Mouse (Mus musculus): ENCODE results near the gene Ticam1. TPM values are rescaled to one million over a fixed set of nuclear protein-coding genes. Genes with fewer than 3 reads are reported as not detected.

Gene Ticam1
- total RNA-seq, 2 experiments from 2014 or later = 6.2 to 7.4 TPM

DNA sequence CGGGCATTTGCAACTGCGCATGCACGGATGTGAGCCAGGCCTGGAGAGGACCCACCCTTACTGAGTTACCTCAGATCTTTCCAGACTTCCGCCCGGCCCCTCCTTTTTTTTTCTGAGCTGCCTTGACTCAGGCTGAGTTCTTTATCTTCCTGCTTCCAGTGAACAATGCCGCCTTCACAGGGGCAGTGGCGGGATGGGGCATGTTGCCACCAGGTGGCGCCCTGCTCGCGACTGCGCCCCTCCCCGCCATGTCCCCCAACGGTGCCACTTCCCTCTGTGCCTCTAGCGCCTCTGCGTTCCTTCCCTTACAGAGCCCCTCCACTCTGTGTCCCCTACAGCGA, 14.6 kb upstream of the Ticam1 start:
- DNase-seq (ENCODE audit: low spot score in 2 of 2) = peak; percentile 63 to 64

- peak; percentile 66 to 67 for DNase-seq (ENCODE audit: low spot score in 2 of 2)
Observed at GRCm38 (mm10) chr17:56290388-56291170, 14.0 kb upstream of the Ticam1 start.

GRCm38 (mm10) chr17:56289371-56290331, 13.1 kb upstream of the Ticam1 start:
- no peak for DNase-seq (ENCODE audit: low spot score in 2 of 2)

DNA sequence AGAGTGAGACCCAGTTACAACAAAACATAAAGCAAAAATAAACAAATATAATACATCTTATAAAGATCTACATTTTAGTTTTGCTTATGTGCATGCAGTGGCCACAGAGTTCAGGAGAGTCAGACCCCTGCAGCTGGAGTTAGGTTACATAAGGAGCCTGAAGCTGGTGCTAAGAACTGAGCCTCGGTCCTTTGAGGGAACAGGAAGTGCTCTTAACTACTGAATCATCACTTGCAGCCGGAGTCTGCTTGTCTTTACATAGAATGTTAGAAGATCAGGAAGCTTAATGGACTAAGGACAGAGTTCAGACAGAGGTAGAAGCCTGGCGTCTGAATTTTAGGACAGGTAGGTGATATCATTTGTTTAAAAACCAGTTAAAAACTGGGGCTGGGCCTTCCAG, 12.3 kb upstream of the Ticam1 start:
- DNase-seq (ENCODE audit: low spot score in 2 of 2) = no peak

- DNase-seq (ENCODE audit: low spot score in 2 of 2) = no peak
Observed at GRCm38 (mm10) chr17:56287830-56288229, 11.2 kb upstream of the Ticam1 start.

GRCm38 (mm10) chr17:56285995-56286394, 9.4 kb upstream of the Ticam1 start:
- DNase-seq (ENCODE audit: low spot score in 2 of 2) = no peak

DNA sequence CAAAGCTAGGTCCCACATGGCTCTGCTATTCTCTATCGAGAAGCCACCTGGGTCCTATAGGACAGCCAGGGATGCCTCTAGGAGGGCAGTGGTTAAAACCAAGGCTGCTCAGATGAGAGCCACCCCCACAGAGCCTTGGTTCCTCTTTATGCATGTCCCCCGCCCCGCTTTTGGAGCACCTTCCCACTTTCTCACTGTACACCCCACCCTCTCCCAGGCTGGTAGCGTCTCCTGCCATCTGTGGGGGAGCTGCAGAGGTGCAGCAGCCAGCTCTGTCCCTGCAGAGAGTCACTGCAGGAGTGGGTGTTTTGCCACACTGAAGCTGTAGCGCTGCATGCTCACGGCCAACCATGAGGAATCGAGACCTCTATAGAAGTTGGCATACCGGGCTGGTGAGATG, 6.7 kb upstream of the Ticam1 start:
- no peak for DNase-seq (ENCODE audit: low spot score in 2 of 2)

- peak in 1 of 2 experiments; percentile 67 for DNase-seq (ENCODE audit: low spot score in 2 of 2)
Observed at GRCm38 (mm10) chr17:56282802-56283201, 6.2 kb upstream of the Ticam1 start.

GRCm38 (mm10) chr17:56281193-56281592, 4.6 kb upstream of the Ticam1 start:
- DNase-seq (ENCODE audit: low spot score in 2 of 2) = no peak

DNA sequence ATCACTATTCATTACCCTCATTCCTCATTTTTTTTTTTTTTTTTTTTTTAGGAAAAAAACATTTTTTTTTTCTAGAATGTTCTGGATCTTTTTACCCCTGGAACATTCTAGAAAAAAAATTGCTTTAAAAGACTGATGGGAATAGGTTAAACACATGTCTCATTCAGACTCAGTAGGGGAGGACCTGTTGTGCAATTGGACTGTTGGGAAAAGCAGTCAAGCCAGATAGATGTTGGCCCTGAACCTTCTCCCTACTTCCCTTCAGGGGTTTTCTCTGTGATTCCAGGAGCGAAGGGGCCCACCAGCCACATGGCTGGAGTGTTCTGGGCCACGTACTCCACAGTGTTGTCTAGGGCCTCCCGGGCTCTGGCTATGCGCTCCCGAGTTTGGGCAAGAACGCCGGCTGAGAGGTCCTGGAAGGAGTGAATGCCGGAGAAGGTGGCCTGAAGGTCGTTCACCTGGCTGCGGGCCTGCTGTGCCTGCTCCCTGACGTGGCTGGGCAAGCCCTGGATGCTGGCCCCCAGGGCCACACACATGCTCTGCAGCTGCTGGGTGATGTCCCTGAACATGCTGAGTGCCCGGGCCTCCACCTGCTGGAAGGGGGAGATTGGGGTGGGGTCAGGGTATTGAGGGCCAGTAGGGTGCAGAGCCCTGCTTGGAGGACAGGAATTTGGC, 3.0 kb upstream of the Ticam1 start:
- no peak for DNase-seq (ENCODE audit: low spot score in 2 of 2)

DNA sequence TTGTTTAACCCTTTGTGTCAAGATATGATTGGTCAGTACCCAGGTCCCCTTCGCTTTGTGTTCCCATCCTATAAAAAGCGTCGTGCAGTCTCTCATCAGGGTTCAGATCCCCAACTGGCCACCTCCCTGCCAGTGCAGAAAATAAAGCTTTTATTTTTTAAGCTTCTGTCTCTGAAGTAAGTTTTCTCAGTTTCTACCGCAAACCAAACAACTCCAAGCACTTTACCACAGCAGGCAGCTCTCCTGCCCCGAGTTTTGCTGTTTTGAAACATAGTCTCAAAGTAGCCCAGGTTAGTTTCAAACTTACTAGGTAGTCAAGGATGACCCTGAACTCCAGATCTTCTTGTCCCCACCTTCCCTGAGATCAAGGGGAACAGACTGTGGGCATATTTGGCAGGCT, 1.8 kb upstream of the Ticam1 start:
- DNase-seq (ENCODE audit: low spot score in 2 of 2) = no peak

- no peak for DNase-seq (ENCODE audit: low spot score in 2 of 2)
Observed at GRCm38 (mm10) chr17:56277567-56277893, 944 bp upstream of the Ticam1 start.

DNA sequence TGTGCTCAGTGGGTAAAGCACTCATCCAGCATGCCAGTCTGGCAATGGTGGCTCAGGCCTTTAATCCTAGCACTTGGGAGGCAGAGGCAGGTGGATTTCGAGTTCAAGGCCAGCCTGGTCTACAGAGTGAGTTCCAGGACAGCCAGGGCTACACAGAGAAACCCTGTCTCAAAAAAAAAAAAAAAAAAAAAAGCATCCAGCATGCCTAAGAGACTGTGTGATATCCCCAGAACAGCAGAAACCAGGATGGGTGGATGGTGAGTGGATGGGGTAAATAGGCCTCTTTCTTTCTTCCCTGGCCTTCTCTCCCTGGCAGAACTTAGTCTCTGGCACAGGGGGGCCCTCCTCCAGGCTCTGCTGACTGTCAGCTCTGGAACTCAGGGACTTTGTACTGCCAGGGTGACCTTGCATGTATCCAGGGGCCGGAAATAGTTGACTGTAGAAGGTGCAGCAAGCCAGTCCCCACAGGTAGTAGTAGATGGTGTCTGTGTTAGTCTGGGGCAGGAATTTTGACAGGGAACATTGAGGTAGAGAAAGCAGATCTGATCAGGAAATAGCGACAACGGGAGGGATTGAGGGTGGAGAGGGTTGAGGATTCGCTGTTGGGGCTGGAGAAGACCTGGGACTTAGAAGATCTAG, 625 bp downstream of the Ticam1 start:
- no peak for DNase-seq (ENCODE audit: low spot score in 2 of 2)

DNA sequence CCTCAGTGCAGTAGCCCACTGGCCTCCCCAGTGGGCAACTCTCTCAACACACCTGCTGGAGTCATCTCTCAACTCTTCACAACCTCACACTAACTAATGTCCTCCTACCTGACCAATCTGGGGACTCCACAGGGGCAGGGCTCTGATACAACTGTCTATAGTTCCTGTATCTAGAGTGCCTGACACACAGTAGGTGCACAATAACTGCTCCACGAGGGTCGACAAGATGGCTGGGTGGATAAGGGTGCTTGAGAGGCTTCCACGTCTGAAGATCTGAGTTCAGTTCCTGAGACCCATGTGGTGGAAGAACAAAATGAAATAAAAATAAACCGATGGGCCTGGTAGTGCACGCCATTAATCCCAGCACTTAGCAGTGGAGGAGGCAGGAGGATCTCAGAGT, 2.6 kb downstream of the Ticam1 start:
- DNase-seq (ENCODE audit: low spot score in 2 of 2) = no peak

- no peak for DNase-seq (ENCODE audit: low spot score in 2 of 2)
Observed at GRCm38 (mm10) chr17:56273482-56273881, 3.1 kb downstream of the Ticam1 start.

- no peak for DNase-seq (ENCODE audit: low spot score in 2 of 2)
Observed at GRCm38 (mm10) chr17:56272644-56273043, 3.9 kb downstream of the Ticam1 start.

DNA sequence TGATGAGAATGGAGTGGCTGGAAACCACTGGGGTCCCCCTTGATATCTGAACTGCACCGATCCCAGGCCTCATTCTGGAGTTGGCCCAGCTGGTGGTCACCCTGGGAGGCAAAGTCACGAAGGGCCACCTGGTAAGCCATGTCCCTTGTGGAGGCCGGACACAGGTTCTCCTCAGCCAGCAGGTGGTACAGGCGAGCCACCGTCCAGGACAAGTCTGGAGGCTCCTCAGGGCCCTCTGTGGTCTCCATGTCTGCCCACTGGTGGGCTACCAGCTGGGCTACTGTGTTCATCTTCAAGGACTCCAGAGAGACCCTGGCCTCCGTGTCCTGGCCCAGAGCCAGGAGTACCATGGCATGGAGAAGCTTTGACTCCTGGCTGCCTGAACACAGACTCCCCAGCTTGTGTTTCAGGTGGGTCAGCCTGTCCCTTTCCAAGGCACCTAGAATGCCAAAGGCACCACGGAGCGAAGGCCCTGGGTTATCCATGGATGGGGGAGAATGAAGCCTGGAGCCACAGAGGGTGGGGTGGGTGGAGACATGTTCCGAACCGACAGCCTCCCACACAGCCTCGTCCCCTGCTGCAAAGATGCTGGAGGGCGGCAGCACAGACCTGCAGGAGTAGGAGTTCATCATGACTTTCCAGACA, 4.9 kb downstream of the Ticam1 start:
- DNase-seq (ENCODE audit: low spot score in 2 of 2) = no peak

GRCm38 (mm10) chr17:56269741-56270140, 6.8 kb downstream of the Ticam1 start:
- no peak for DNase-seq (ENCODE audit: low spot score in 2 of 2)

DNA sequence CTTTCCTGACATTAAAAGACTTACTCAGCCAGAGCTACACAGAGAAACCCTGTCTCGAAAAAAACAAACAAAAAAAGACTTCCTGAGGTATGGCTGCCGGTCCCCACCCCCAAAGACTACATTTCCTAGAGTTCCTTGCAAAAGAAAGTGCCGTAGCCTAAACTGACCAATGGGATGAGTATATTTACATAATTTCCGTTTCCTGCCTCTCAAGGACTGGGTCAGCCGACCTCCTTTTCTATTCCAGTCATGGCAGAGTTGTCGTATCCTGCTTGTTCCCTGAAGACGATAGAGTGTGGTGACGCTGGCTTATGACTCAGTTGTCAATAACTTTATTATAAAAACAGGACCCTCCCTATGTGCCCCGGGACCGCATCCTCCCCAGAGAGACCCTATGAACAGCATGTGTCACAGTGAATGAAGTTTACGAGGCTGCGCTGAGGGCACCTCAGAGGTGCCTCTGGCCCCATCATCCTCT, 7.4 kb downstream of the Ticam1 start:
- peak; percentile 51 to 85 for DNase-seq (ENCODE audit: low spot score in 2 of 2)

DNA sequence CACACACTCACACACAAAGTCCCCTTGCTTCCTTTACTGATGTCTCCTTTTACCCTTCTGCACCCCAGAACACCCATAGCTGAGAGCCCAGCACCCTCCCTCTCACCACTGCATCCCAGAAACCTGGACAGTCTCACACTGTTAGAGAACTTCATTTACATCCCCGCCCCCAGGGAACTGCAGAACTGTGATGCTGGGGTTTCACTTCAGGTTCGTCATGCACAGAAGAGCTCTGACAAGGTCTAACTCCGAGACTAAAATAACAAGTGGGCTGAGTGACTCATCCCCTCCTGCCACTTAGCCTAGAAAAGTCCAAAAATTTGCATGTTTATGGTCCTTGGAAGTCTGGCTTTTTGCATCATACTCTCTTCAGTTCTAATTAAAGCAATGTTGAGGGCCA, 10.3 kb downstream of the Ticam1 start:
- no peak for DNase-seq (ENCODE audit: low spot score in 2 of 2)

DNA sequence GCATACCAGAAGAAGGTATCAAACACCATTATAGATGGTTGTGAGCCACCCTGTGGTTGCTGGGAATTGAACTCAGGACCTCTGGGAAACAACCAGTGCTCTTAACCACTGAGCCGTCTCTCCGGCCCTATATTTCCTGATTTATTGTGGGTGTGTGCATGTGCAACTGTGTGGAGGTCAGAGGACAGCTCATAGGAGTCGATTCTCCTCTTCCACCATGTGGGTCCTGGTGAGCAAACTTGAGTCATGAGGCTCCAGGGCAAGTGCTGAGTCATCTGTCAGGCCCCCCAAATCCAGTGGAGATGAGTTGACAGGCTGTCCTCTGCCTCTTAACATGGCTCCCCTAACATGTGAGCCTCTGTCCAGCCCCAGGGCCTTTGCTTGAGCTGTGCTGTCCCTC, 10.7 kb downstream of the Ticam1 start:
- DNase-seq (ENCODE audit: low spot score in 2 of 2) = no peak
